In the genomic region with DNA sequence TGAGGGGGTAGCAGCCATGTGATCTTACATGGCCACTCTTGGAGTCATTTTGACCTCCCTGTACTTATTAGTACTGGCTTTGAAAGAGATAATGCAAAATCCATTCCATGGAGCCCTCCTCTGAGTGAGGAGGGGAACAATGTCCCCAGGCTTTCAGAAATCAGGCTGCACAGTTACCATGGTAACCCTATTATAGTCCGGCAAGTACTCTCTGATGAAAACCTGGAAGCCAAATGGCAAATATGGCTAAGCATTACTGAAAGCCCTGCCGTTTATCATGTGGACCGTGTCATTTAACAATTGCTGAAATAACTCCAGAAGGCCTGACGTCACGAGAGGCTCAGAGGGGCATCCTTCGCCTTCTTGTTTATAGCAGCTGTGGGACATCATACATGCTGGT, we compare ENCODE assay signal across 19 mouse cellular contexts.
A peak's percentile ranks its signal among the peaks of the same experiment; 100 is the strongest.
DNase-seq lines count a peak whose midpoint lies in the region; ATAC-seq lines count a peak whose summit lies in the region.
"Had no signal": no experiment of that assay in that cellular context is flagged by ENCODE, and none has a peak within 500 bp of the region (broad histone marks: within the 10 kb centered on the region; RNA-seq: fewer than 3 reads in every experiment).

No protein-coding gene starts in this region.

- no peak overlapping the region for H3K9ac ChIP-seq in neural tube, embryonic 11.5 days (ENCODE audit: low read length)
- no peak overlapping the region for H3K9ac ChIP-seq in forebrain, embryonic 15.5 days (replicated peaks)
- no peak overlapping the region for H3K9ac ChIP-seq in midbrain, embryonic 11.5 days (ENCODE audit: low read length)
- no peak overlapping the region for H3K9ac ChIP-seq in neural tube, embryonic 14.5 days (replicated peaks; ENCODE audit: low read depth, low read length)
- H3K9ac ChIP-seq: heart, embryonic 13.5 days; limb, embryonic 12.5 days; liver, embryonic 15.5 days; stomach, embryonic 15.5 days had no signal

- peak; percentile 15 for DNase-seq in neural tube, embryonic 11.5 days (ENCODE audit: low spot score)
- DNase-seq in neural tube, embryonic 10.5 days (ENCODE audit: extremely low spot score, low spot score), result no peak
- no peak for DNase-seq in midbrain, embryonic 11.5 days (ENCODE audit: low spot score, missing footprints)
- DNase-seq in ovary, adult 18-20 months (ENCODE audit: low spot score), result no peak
- DNase-seq in limb, embryonic 10.5 days (ENCODE audit: low spot score), result no peak
- no peak for DNase-seq in heart, adult 11 months
- DNase-seq: adrenal gland, postnatal 10 days; cerebellum, adult 9-10 months; heart, postnatal 4 days; kidney, adult 18-20 months; kidney, postnatal 4 days; lung, postnatal 36 days; spleen, adult 18-20 months had no signal

- no peak overlapping the region for H3K4me3 ChIP-seq in neural tube, embryonic 11.5 days (ENCODE audit: low read depth, low read length)
- no peak overlapping the region for H3K4me3 ChIP-seq in forebrain, embryonic 15.5 days
- no peak overlapping the region for H3K4me3 ChIP-seq in midbrain, embryonic 11.5 days (ENCODE audit: low read depth, low read length)
- no peak overlapping the region for H3K4me3 ChIP-seq in neural tube, embryonic 14.5 days (ENCODE audit: low read depth, low read length)
- H3K4me3 ChIP-seq in limb, embryonic 10.5 days, result no peak overlapping the region
- H3K4me3 ChIP-seq: limb, embryonic 12.5 days; liver, embryonic 15.5 days had no signal

- no peaks in the 10 kb centered on the region for H3K36me3 ChIP-seq in neural tube, embryonic 11.5 days (ENCODE audit: control insufficient read depth, insufficient read depth, low read length)
- H3K36me3 ChIP-seq in forebrain, embryonic 15.5 days, result no peaks in the 10 kb centered on the region
- H3K36me3 ChIP-seq in midbrain, embryonic 11.5 days (ENCODE audit: control insufficient read depth, insufficient read depth, low read length), result no peaks in the 10 kb centered on the region
- no peaks in the 10 kb centered on the region for H3K36me3 ChIP-seq in neural tube, embryonic 14.5 days (ENCODE audit: control insufficient read depth, insufficient read depth, low read length)
- H3K36me3 ChIP-seq in limb, embryonic 10.5 days, result no peaks in the 10 kb centered on the region
- H3K36me3 ChIP-seq: heart, embryonic 13.5 days; limb, embryonic 12.5 days; liver, embryonic 15.5 days; stomach, embryonic 15.5 days had no signal

- no peaks in the 10 kb centered on the region for H3K27me3 ChIP-seq in neural tube, embryonic 11.5 days (ENCODE audit: control insufficient read depth, insufficient read depth, low read length)
- no peaks in the 10 kb centered on the region for H3K27me3 ChIP-seq in forebrain, embryonic 15.5 days
- no peaks in the 10 kb centered on the region; the same call in 1 of the 2 replicates for H3K27me3 ChIP-seq in midbrain, embryonic 11.5 days (ENCODE audit: control insufficient read depth, insufficient read depth, low read length)
- no peaks in the 10 kb centered on the region for H3K27me3 ChIP-seq in neural tube, embryonic 14.5 days (ENCODE audit: control insufficient read depth, insufficient read depth, low read length)
- H3K27me3 ChIP-seq in limb, embryonic 10.5 days (ENCODE audit: low read depth, poor library complexity, severe bottlenecking), result no peaks in the 10 kb centered on the region
- H3K27me3 ChIP-seq: heart, embryonic 13.5 days; limb, embryonic 12.5 days; liver, embryonic 15.5 days; stomach, embryonic 15.5 days had no signal

- ATAC-seq in neural tube, embryonic 11.5 days (ENCODE audit: insufficient read depth, low FRiP score, low TSS enrichment), result no peak
- peak; percentile 12 for ATAC-seq in forebrain, embryonic 15.5 days (replicated peaks)
- peak; percentile 54 for ATAC-seq in midbrain, embryonic 11.5 days (ENCODE audit: low FRiP score)
- ATAC-seq in neural tube, embryonic 14.5 days (ENCODE audit: low read depth), result 0 out of 2 replicates have a peak, but pooled peaks have one; percentile 1

- no peak overlapping the region for H3K4me2 ChIP-seq in neural tube, embryonic 11.5 days (ENCODE audit: low read depth)
- no peak overlapping the region for H3K4me2 ChIP-seq in forebrain, embryonic 15.5 days (replicated peaks)
- H3K4me2 ChIP-seq in midbrain, embryonic 11.5 days, result no peak overlapping the region
- H3K4me2 ChIP-seq in neural tube, embryonic 14.5 days (ENCODE audit: low read depth, low read length), result no peak overlapping the region
- H3K4me2 ChIP-seq: liver, embryonic 15.5 days had no signal

- H3K4me1 ChIP-seq in neural tube, embryonic 11.5 days (ENCODE audit: control insufficient read depth, insufficient read depth, low read length), result no peaks in the 10 kb centered on the region
- peaks cover 8% of the 10 kb centered on the region for H3K4me1 ChIP-seq in forebrain, embryonic 15.5 days
- H3K4me1 ChIP-seq in midbrain, embryonic 11.5 days (ENCODE audit: control insufficient read depth, insufficient read depth, low read length), result peaks cover 6% of the 10 kb centered on the region
- peaks cover 8% of the 10 kb centered on the region; the same call in 1 of the 2 replicates for H3K4me1 ChIP-seq in neural tube, embryonic 14.5 days (ENCODE audit: control insufficient read depth, insufficient read depth, low read length)
- peaks cover 6% of the 10 kb centered on the region; the same call in 1 of the 2 replicates for H3K4me1 ChIP-seq in limb, embryonic 10.5 days
- H3K4me1 ChIP-seq: limb, embryonic 12.5 days; liver, embryonic 15.5 days; stomach, embryonic 15.5 days had no signal

- 54% methylated on average over 6 of the region's 6 CpGs for WGBS in neural tube, embryonic 11.5 days
- 41% methylated on average over 6 of the region's 6 CpGs for WGBS in forebrain, embryonic 15.5 days
- WGBS in midbrain, embryonic 11.5 days, result 43% methylated on average over 6 of the region's 6 CpGs
- 30% methylated on average over 6 of the region's 6 CpGs for WGBS in neural tube, embryonic 14.5 days
- 92% methylated on average over 6 of the region's 6 CpGs for WGBS in limb, embryonic 10.5 days

- H3K27ac ChIP-seq in neural tube, embryonic 11.5 days (ENCODE audit: low read depth, low read length), result no peak overlapping the region
- H3K27ac ChIP-seq in forebrain, embryonic 15.5 days (replicated peaks), result peak overlapping the region; percentile 55
- no peak overlapping the region for H3K27ac ChIP-seq in midbrain, embryonic 11.5 days (ENCODE audit: low read depth, low read length)
- H3K27ac ChIP-seq in neural tube, embryonic 14.5 days (ENCODE audit: low read depth, low read length), result peak overlapping the region; percentile 16; the same call in 1 of the 2 replicates
- H3K27ac ChIP-seq in limb, embryonic 10.5 days, result no peak overlapping the region
- H3K27ac ChIP-seq: limb, embryonic 12.5 days; liver, embryonic 15.5 days; stomach, embryonic 15.5 days had no signal

- H3K9me3 ChIP-seq in neural tube, embryonic 11.5 days (ENCODE audit: control insufficient read depth, low read length), result no peaks in the 10 kb centered on the region
- H3K9me3 ChIP-seq in forebrain, embryonic 15.5 days, result no peaks in the 10 kb centered on the region
- H3K9me3 ChIP-seq in midbrain, embryonic 11.5 days (ENCODE audit: control insufficient read depth, low read length), result no peaks in the 10 kb centered on the region
- no peaks in the 10 kb centered on the region for H3K9me3 ChIP-seq in neural tube, embryonic 14.5 days (ENCODE audit: control insufficient read depth, low read length)
- H3K9me3 ChIP-seq in limb, embryonic 10.5 days (replicated peaks), result no peaks in the 10 kb centered on the region
- H3K9me3 ChIP-seq: heart, embryonic 13.5 days; limb, embryonic 12.5 days; liver, embryonic 15.5 days; stomach, embryonic 15.5 days had no signal

Comparison
In these comparisons a context has a peak if more than half of its experiments do, and no peak if none do; other contexts are left out.
1. H3K27ac ChIP-seq: peak in forebrain, embryonic 15.5 days (single experiment) and neural tube, embryonic 14.5 days (single experiment); none in neural tube, embryonic 11.5 days (single experiment), midbrain, embryonic 11.5 days (single experiment) and limb, embryonic 10.5 days (single experiment).